Mouse (Mus musculus) erythroblast, embryonic 14.5 days (primary cell): ENCODE results near the gene Aph1c.

Experiments
- GATA1 ChIP-seq: IDR thresholded peaks from 2 replicates; pipeline ENCODE4 v1.6.1; 2012; ENCODE audit warnings: low read length, inconsistent platforms, mixed read lengths
- TAL1 ChIP-seq: IDR thresholded peaks from 3 replicates; pipeline ENCODE4 v1.6.1; 2012; ENCODE audit warnings: low read length, inconsistent platforms, mixed read lengths

DNA sequence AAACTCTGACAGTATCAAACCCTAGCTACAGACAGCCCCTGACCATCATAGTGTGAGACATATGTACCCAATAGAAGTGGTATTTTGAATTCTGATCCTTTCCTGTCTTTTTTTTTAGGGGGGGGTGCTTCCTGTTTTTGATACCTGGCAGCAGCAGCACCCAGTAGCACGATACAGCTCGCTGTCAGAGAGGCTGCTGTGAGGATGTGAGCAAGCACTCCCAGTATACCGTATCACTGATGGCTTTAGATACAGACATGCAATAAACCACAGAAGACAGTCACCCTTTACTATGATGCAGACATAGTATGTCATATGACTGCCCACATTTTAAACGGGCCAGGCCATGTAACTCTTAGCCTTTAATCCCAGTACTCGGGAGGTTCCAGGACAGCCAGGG, 49.0 kb upstream of the Aph1c start:
- TF ChIP-seq TAL1 (no peak), GATA1 (no peak)
